Mouse (Mus musculus) forebrain, embryonic 14.5 days (tissue): ENCODE measurements at regions not wholly inside any gene's neighbourhood (a gene's known extent, or its start where the extent isn't known, plus 50 kb on each side); places are given as distances from the start of the nearest gene placed in this dataset.
A peak's percentile ranks its signal among the peaks of the same experiment; 100 is the strongest.

ENCODE experiments used
- ATAC-seq: fragments of 200-750 bp; cut with Nextera tagmentation; 2 replicates; pipeline ENCODE4 v1.8.0; 2017; ENCODE audit warnings: mild to moderate bottlenecking, moderate library complexity
- DNase-seq: peaks from one replicate; pipeline ENCODE4 v3.0.0-alpha.2; 2015; ENCODE audit warnings: low spot score
- H3K27ac ChIP-seq: fragments of 300-500 bp; sonication (generic); 2 replicates; pipeline ENCODE4 v1.5.1; 2014; ENCODE audit warnings: low read depth, mild to moderate bottlenecking, control low read depth, low read length, moderate library complexity
- H3K27me3 ChIP-seq: fragments of 300-500 bp; sonication (generic); replicated peaks from 2 replicates; pipeline ENCODE4 v1.6.1; 2014; ENCODE audit warnings: low read length, control low read depth, mixed read lengths; ENCODE audit not compliant: control insufficient read depth, insufficient read depth
- H3K36me3 ChIP-seq: fragments of 300-500 bp; sonication (generic); 2 replicates; pipeline ENCODE4 v1.6.1; 2014; ENCODE audit warnings: low read length, control low read depth; ENCODE audit not compliant: control insufficient read depth, insufficient read depth
- H3K4me1 ChIP-seq: fragments of 300-500 bp; sonication (generic); 2 replicates; pipeline ENCODE4 v1.6.1; 2014; ENCODE audit warnings: antibody characterized with exemption, low read length, control low read depth; ENCODE audit not compliant: control insufficient read depth, insufficient read depth
- H3K4me2 ChIP-seq: fragments of 300-500 bp; sonication (generic); 2 replicates; pipeline ENCODE4 v1.6.1; 2014; ENCODE audit warnings: mild to moderate bottlenecking, control low read depth, low read length
- H3K4me3 ChIP-seq: fragments of 300-500 bp; sonication (generic); 2 replicates; pipeline ENCODE4 v1.5.1; 2014; ENCODE audit warnings: low read depth, low read length, control low read depth
- H3K9ac ChIP-seq: fragments of 300-500 bp; sonication (generic); 2 replicates; pipeline ENCODE4 v1.6.1; 2014; ENCODE audit warnings: mild to moderate bottlenecking, low read length, control low read depth, moderate library complexity
- H3K9me3 ChIP-seq: fragments of 300-500 bp; sonication (generic); replicated peaks from 2 replicates; pipeline ENCODE4 v1.6.1; 2016; ENCODE audit warnings: low read length, control low read depth, mixed read lengths; ENCODE audit not compliant: control insufficient read depth
- WGBS: fragments of 180-500 bp; shearing (Covaris S2); extraction: QIAGEN DNeasy Blood & Tissue Kit; methylation state at CpG from one replicate; pipeline ENCODE4 v1.1.7; 2014; 5-methylcytosine and 5-hydroxymethylcytosine counted together

GRCm38 (mm10) chr9:87865236-87865635 is 134.2 kb upstream of the Tbx18 start:
- H3K27me3 ChIP-seq = no peaks in the 10 kb centered on the region
- no peak for DNase-seq
- no peak overlapping the region for H3K27ac ChIP-seq
- no peak overlapping the region for H3K9ac ChIP-seq
- no peaks in the 10 kb centered on the region for H3K9me3 ChIP-seq
- H3K36me3 ChIP-seq = no peaks in the 10 kb centered on the region
- no peak for ATAC-seq
- no peak overlapping the region for H3K4me3 ChIP-seq
- no peaks in the 10 kb centered on the region for H3K4me1 ChIP-seq
- no peak overlapping the region for H3K4me2 ChIP-seq
- WGBS = 70% methylated on average over 6 of the region's 6 CpGs

GRCm38 (mm10) chr9:87872384-87872905 is 141.4 kb upstream of the Tbx18 start:
- H3K4me3 ChIP-seq = no peak overlapping the region
- no peaks in the 10 kb centered on the region for H3K36me3 ChIP-seq
- DNase-seq = no peak
- no peaks in the 10 kb centered on the region for H3K9me3 ChIP-seq
- no peak overlapping the region for H3K9ac ChIP-seq
- H3K4me1 ChIP-seq = no peaks in the 10 kb centered on the region
- H3K27ac ChIP-seq = no peak overlapping the region
- no peaks in the 10 kb centered on the region for H3K27me3 ChIP-seq
- 89% methylated on average over 6 of the region's 6 CpGs for WGBS
- ATAC-seq = no peak
- H3K4me2 ChIP-seq = no peak overlapping the region

- no peak overlapping the region for H3K9ac ChIP-seq
- H3K27me3 ChIP-seq = no peaks in the 10 kb centered on the region
- H3K9me3 ChIP-seq = no peaks in the 10 kb centered on the region
- no peak overlapping the region for H3K4me2 ChIP-seq
- peak; percentile 56; the same call in 1 of the 2 replicates for ATAC-seq
- WGBS = 35% methylated on average over 1 of the region's 1 CpGs
- DNase-seq = no peak
- no peak overlapping the region for H3K27ac ChIP-seq
- no peaks in the 10 kb centered on the region for H3K4me1 ChIP-seq
- no peak overlapping the region for H3K4me3 ChIP-seq
- no peaks in the 10 kb centered on the region for H3K36me3 ChIP-seq
Observed at GRCm38 (mm10) chr9:87882587-87882986, 151.5 kb upstream of the Tbx18 start.

GRCm38 (mm10) chr9:87883069-87883468 is 152.0 kb upstream of the Tbx18 start:
- Histone ChIP-seq H3K4me3 (no peak overlapping the region), H3K36me3 (no peaks in the 10 kb centered on the region), H3K9ac (no peak overlapping the region), H3K27me3 (no peaks in the 10 kb centered on the region), H3K4me1 (no peaks in the 10 kb centered on the region), H3K27ac (no peak overlapping the region), H3K4me2 (no peak overlapping the region), H3K9me3 (no peaks in the 10 kb centered on the region)
- peak; percentile 82 for DNase-seq
- ATAC-seq = peak; percentile 96

GRCm38 (mm10) chr9:87894051-87894450 is 163.0 kb upstream of the Tbx18 start:
- no peaks in the 10 kb centered on the region for H3K36me3 ChIP-seq
- no peaks in the 10 kb centered on the region for H3K9me3 ChIP-seq
- no peak overlapping the region for H3K27ac ChIP-seq
- ATAC-seq (peak; percentile 15; the same call in 1 of the 2 replicates), DNase-seq (peak; percentile 22)
- H3K4me3 ChIP-seq = no peak overlapping the region
- H3K9ac ChIP-seq = no peak overlapping the region
- H3K27me3 ChIP-seq = no peaks in the 10 kb centered on the region
- H3K4me1 ChIP-seq = 0 out of 2 replicates have a peak, but pooled peaks cover 8% of the 10 kb centered on the region
- 10% methylated on average over 4 of the region's 4 CpGs for WGBS
- H3K4me2 ChIP-seq = no peak overlapping the region

- Histone ChIP-seq H3K27ac (no peak overlapping the region), H3K36me3 (no peaks in the 10 kb centered on the region), H3K9ac (no peak overlapping the region), H3K9me3 (no peaks in the 10 kb centered on the region), H3K27me3 (no peaks in the 10 kb centered on the region), H3K4me1 (0 out of 2 replicates have a peak, but pooled peaks cover 8% of the 10 kb centered on the region), H3K4me2 (no peak overlapping the region), H3K4me3 (no peak overlapping the region)
- WGBS = 47% methylated on average over 3 of the region's 3 CpGs
- ATAC-seq (no peak), DNase-seq (no peak)
Observed at GRCm38 (mm10) chr9:87894596-87894995, 163.5 kb upstream of the Tbx18 start.

GRCm38 (mm10) chr9:87895526-87895925 is 164.5 kb upstream of the Tbx18 start:
- no peak for ATAC-seq

GRCm38 (mm10) chr9:87897336-87897735 is 166.3 kb upstream of the Tbx18 start:
- Histone ChIP-seq H3K27me3 (no peaks in the 10 kb centered on the region), H3K27ac (no peak overlapping the region), H3K9ac (no peak overlapping the region), H3K4me3 (no peak overlapping the region), H3K4me1 (0 out of 2 replicates have a peak, but pooled peaks cover 8% of the 10 kb centered on the region), H3K4me2 (no peak overlapping the region), H3K9me3 (no peaks in the 10 kb centered on the region), H3K36me3 (no peaks in the 10 kb centered on the region)
- no peak for DNase-seq
- 72% methylated on average over 3 of the region's 3 CpGs for WGBS
- no peak for ATAC-seq

More at GRCm38 (mm10) chr9:87895526-87895925, 164.5 kb upstream of the Tbx18 start:
- no peak overlapping the region for H3K9ac ChIP-seq
- H3K9me3 ChIP-seq = no peaks in the 10 kb centered on the region
- H3K36me3 ChIP-seq = no peaks in the 10 kb centered on the region
- WGBS = 77% methylated on average over 4 of the region's 4 CpGs
- H3K4me3 ChIP-seq = no peak overlapping the region
- no peak overlapping the region for H3K4me2 ChIP-seq
- H3K27me3 ChIP-seq = no peaks in the 10 kb centered on the region
- H3K4me1 ChIP-seq = 0 out of 2 replicates have a peak, but pooled peaks cover 8% of the 10 kb centered on the region
- no peak overlapping the region for H3K27ac ChIP-seq
- DNase-seq = no peak

- H3K4me3 ChIP-seq = no peak overlapping the region
- no peaks in the 10 kb centered on the region for H3K36me3 ChIP-seq
- no peak for ATAC-seq
- H3K9ac ChIP-seq = no peak overlapping the region
- 0 out of 2 replicates have a peak, but pooled peaks cover 3% of the 10 kb centered on the region for H3K4me1 ChIP-seq
- no peaks in the 10 kb centered on the region for H3K9me3 ChIP-seq
- 79% methylated on average over 5 of the region's 5 CpGs for WGBS
- H3K4me2 ChIP-seq = no peak overlapping the region
- H3K27me3 ChIP-seq = no peaks in the 10 kb centered on the region
- H3K27ac ChIP-seq = no peak overlapping the region
- no peak for DNase-seq
Observed at GRCm38 (mm10) chr9:87899368-87899767, 168.3 kb upstream of the Tbx18 start.
